Mouse (Mus musculus) G1E-ER4 (cell line): ENCODE data around the gene Zfp575. TPM values are rescaled to one million over a fixed set of nuclear protein-coding genes. Genes with fewer than 3 reads are reported as not detected.

ENCODE experiments used
- GATA1 ChIP-seq: IDR thresholded peaks from one replicate; pipeline ENCODE4 v1.8.0; 2012; ENCODE audit warnings: low read length, inconsistent platforms
- polyA plus RNA-seq: library from polyadenylated mRNA; stranded (reverse); fragments of >175 nt; gene quantifications from 2 replicates; pipeline ENCODE4 v1.2.3, GENCODE M21; 2012

Zfp575 gene
- not detected in 2 replicates for polyA plus RNA-seq

- TF ChIP-seq GATA1 = no peak
Observed at GRCm38 (mm10) chr7:24587330-24588105, at the start of gene Zfp575, which contains the start of gene Ethe1. TSS of gene Zfp575 (minus strand) at chr7:24587641. TSS of gene Ethe1 (plus strand) at chr7:24587543.

- no peak for TF ChIP-seq GATA1
Observed at GRCm38 (mm10) chr7:24637046-24637445, 49.6 kb upstream of the Zfp575 start.

GRCm38 (mm10) chr7:24636264-24636663 is 48.8 kb upstream of the Zfp575 start, which contains the start of gene Lypd3:
TSS of gene Lypd3 (plus strand) at chr7:24636550.
- TF ChIP-seq GATA1 = no peak

DNA sequence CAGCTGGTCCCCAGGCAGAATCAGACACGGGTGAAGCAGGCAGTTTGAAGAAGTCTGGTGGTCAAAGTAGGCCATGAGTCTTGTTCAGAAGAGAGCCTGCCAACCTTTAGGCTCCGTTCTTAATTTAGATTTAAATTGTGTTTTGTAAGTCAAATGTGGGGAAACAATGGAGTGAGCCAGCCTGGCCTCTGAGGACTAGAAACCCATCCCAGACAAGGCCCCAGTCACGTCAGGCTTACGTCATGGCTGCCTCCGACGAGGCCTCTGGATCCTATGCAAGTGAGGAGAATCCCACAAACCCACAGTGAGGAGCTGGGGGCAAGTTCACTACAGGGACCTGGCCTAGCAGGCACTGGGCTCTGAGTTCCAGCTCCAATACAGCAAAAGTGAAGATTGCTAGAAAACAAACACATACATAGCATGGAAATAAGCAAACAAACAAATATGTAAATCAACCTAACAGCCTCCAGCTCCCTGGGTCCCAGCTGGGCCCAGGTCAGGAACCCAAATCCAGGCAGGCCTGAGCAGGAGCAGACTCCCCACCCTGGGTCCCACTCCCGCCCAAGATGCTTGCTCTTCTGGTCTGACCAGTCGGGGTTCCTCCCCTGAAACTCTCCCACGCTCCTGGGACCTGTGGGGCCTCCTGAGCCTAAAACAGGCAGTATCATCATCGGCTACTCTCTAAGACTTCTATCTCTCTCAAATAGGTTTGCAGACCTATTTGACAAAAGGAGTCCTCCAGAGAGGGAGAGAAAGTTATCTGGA is 42.9 kb upstream of the Zfp575 start:
- TF ChIP-seq GATA1 = no peak

GRCm38 (mm10) chr7:24629672-24630071 is 42.2 kb upstream of the Zfp575 start:
- TF ChIP-seq GATA1 = no peak

- no peak for TF ChIP-seq GATA1
Observed at GRCm38 (mm10) chr7:24628685-24629610, 41.5 kb upstream of the Zfp575 start.

GRCm38 (mm10) chr7:24622967-24623366 is 35.5 kb upstream of the Zfp575 start:
- no peak for TF ChIP-seq GATA1

GRCm38 (mm10) chr7:24621193-24621592 is 33.8 kb upstream of the Zfp575 start:
- TF ChIP-seq GATA1 = no peak

DNA sequence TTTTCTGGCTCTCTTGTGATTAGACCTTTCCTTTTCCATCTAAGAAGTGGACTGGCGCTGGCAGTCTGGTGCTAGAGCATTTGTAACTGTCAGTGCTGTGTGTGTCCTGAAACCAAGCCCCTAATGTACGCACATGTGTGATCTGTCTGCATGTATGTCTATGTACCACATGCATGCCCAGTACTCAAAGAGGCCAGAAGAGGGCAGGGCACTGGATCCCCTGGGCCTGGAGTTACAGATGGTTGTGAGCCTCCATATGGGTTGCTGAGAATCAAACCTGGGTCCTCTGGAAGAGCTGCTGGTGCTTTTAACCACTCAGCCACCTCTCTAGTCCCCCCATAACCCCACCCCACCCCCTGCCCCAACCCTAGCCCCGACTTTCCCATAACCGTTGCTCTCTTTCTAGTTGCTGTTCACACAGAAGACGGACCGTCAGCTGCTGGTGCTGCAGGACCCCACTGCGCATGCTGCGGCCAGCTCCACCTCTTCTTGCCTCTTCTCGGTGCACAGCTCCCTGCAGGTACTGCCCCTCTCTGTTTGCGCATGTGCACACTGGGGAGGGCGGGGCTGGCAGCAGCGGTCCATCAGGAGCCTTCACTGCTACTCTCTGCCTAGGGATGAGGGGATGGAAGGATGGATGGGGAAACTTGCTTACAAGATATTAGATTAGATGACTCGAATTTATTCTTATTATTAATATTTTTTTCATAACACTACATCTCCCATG is 32.4 kb upstream of the Zfp575 start:
- TF ChIP-seq GATA1 = no peak

- TF ChIP-seq GATA1 = no peak
Observed at GRCm38 (mm10) chr7:24617763-24618162, 30.3 kb upstream of the Zfp575 start.

DNA sequence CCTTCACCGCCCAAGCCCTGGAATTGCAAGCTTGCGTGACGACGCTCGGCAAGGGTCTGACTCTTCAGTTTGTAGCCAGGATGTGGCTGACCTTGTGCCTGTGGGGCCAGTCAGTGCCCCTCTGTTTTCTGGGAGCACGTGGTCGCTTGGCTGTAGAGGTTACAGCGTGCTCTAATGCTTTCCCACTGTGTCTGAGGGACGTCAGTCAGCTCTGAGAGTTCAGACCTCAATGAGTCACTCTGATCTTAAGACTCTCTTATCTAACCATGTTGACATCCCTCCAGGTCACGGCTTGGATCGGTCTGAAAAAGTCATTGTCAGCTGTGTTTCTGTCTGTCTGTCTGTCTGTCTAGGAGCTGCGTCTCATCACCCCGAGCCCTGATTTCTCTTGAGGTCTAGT is 27.4 kb upstream of the Zfp575 start:
- TF ChIP-seq GATA1 = no peak

GRCm38 (mm10) chr7:24612308-24612910 is 25.0 kb upstream of the Zfp575 start:
- no peak for TF ChIP-seq GATA1

DNA sequence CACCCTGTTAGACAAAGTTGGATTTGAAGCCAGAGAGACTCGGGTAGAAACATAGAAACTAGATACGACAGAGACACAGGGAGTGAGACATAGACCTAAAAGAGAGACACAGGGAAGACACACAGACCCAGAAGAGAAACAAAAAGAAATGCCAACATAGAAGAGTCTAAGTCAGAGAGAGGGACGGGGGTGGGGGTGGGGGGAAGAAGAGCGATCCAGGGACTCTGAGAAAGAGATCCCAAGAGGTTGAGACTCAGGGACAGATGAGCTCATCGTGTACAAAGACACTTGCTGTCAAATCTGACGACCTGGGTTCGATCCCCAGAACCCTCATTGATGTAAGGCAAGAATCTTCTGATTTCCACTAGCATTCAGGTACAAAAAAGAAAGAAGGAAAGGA is 24.3 kb upstream of the Zfp575 start:
- TF ChIP-seq GATA1 = no peak

DNA sequence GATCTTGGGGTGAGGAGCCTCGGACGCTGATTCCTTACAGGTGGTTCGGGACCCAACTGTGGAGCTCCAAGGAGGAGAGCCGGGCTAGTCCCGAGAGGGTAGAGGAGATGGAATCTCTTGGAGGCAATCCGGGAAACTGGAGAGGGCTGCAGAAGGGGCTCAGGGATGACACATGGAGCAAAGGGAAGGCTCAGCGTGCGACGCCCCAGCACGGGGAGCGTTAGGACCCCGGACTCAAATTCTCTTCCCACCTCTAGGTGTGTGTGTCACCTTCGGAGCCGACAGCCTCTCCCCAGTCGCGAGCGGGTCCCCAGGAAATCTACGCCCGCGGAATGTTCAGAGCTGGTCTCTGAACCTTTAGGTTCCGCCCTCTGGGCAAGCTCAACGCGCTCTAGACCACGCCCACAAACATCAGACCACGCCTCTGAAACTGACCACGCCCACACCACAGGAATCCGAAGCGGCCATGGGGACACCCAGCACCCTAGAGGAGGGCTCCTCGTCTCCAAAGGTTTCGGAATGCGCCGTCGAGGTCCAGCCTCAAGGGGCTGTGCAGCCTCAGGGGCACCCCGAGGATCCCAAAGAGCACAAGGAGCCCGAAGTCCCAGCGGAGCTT is 23.5 kb upstream of the Zfp575 start:
- TF ChIP-seq GATA1 = no peak
